Mouse (Mus musculus): ENCODE results near the gene Ccdc183.

- TF ChIP-seq TAL1 (conservative IDR thresholded peaks at IDR 0.05; ENCODE audit: low read depth, low read length), result no peak
- TF ChIP-seq CTCF (IDR thresholded peaks at IDR 0.05; ENCODE audit: low read depth, low read length), result no peak
- no peak for TF ChIP-seq GATA1 (IDR thresholded peaks at IDR 0.05; ENCODE audit: borderline replicate concordance, low read length)
Observed at GRCm38 (mm10) chr2:25616398-25616797, 1.1 kb downstream of the Ccdc183 start.
